Mouse (Mus musculus) thymus, adult 2 months (tissue): ENCODE data around the gene Nfia.

Experiments
- CTCF ChIP-seq: fragments of 200-500 bp; IDR thresholded peaks from 2 replicates; pipeline ENCODE4 v1.5.1; 2012; ENCODE audit warnings: mild to moderate bottlenecking, control low read depth, low read length, moderate library complexity, borderline replicate concordance; ENCODE audit not compliant: control insufficient read depth, poor library complexity, insufficient read depth; ENCODE audit errors: extremely low read depth
- POLR2A ChIP-seq: fragments of 200-500 bp; IDR thresholded peaks from 2 replicates; pipeline ENCODE4 v1.6.1; 2012; ENCODE audit warnings: mild to moderate bottlenecking, low read length, control low read depth, moderate library complexity; ENCODE audit not compliant: control insufficient read depth, poor library complexity, insufficient read depth; ENCODE audit errors: extremely low read depth

- TF ChIP-seq CTCF (no peak), POLR2A (no peak)
Measured at GRCm38 (mm10) chr4:97847653-97848052, 75.1 kb downstream of the Nfia start.
